8 mouse cellular contexts compared by ENCODE assay signal in the genomic region with DNA sequence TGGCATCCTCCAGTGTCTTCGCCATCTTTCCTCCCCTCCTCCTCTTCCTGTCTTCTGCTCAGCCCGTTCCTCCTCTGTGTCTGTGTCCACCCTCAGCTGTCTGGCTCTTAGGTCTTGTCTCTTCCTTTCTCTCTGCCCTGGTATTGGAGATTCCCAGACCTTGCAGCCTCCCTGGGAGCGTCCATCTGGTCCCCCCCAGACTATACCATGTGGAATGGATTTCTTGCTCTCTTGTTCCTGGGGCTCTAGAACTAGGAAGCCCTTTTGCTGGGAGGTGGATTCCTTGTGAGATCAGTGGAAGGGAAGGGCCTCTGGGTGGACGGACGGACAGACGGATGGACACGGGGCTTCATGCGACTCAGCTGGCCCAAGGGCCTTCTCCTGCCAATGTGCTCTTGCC. TPM values are rescaled to one million over a fixed set of nuclear protein-coding genes. Genes with fewer than 3 reads are reported as not detected.
DNase-seq lines count a peak whose midpoint lies in the region; ATAC-seq and TF ChIP-seq lines count a peak whose summit lies in the region.
"Had no signal": no experiment of that assay in that cellular context is flagged by ENCODE, and none has a peak within 500 bp of the region (broad histone marks: within the 10 kb centered on the region; RNA-seq: fewer than 3 reads in every experiment).

No protein-coding gene starts in this region.

- peak overlapping the region; percentile 94 for H3K4me3 ChIP-seq in layer of hippocampus, adult 2 months
- no peak overlapping the region for H3K4me3 ChIP-seq in embryonic facial prominence, embryonic 14.5 days (ENCODE audit: low read depth, low read length)
- no peak overlapping the region for H3K4me3 ChIP-seq in hindbrain, embryonic 16.5 days (ENCODE audit: low read length)
- H3K4me3 ChIP-seq in neural tube, embryonic 13.5 days = peak overlapping the region; percentile 97

- H3K27me3 ChIP-seq in embryonic facial prominence, embryonic 14.5 days (replicated peaks; ENCODE audit: control insufficient read depth, insufficient read depth, low read length) = no peaks in the 10 kb centered on the region
- no peaks in the 10 kb centered on the region for H3K27me3 ChIP-seq in hindbrain, embryonic 16.5 days (replicated peaks; ENCODE audit: control insufficient read depth, insufficient read depth, low read length)
- no peaks in the 10 kb centered on the region for H3K27me3 ChIP-seq in neural tube, embryonic 13.5 days

- 80% methylated on average over 8 of the region's 8 CpGs for WGBS in embryonic facial prominence, embryonic 14.5 days
- 80% methylated on average over 8 of the region's 8 CpGs for WGBS in hindbrain, embryonic 16.5 days
- 86% methylated on average over 8 of the region's 8 CpGs for WGBS in neural tube, embryonic 13.5 days

- no peak for ATAC-seq in embryonic facial prominence, embryonic 14.5 days (ENCODE audit: low read depth)
- ATAC-seq in hindbrain, embryonic 16.5 days = no peak
- no peak for ATAC-seq in neural tube, embryonic 13.5 days (ENCODE audit: low read depth)

- H3K36me3 ChIP-seq in embryonic facial prominence, embryonic 14.5 days (ENCODE audit: control insufficient read depth, insufficient read depth, low read length) = peaks cover 49% of the 10 kb centered on the region
- peaks cover 12% of the 10 kb centered on the region for H3K36me3 ChIP-seq in hindbrain, embryonic 16.5 days (ENCODE audit: control insufficient read depth, insufficient read depth, low read length)
- peaks cover 52% of the 10 kb centered on the region for H3K36me3 ChIP-seq in neural tube, embryonic 13.5 days

- no peaks in the 10 kb centered on the region for H3K9me3 ChIP-seq in embryonic facial prominence, embryonic 14.5 days (ENCODE audit: control insufficient read depth, low read length)
- no peaks in the 10 kb centered on the region for H3K9me3 ChIP-seq in hindbrain, embryonic 16.5 days (ENCODE audit: control insufficient read depth, low read length)
- H3K9me3 ChIP-seq in neural tube, embryonic 13.5 days = no peaks in the 10 kb centered on the region

- H3K9ac ChIP-seq in embryonic facial prominence, embryonic 14.5 days (ENCODE audit: low read depth, low read length) = no peak overlapping the region
- H3K9ac ChIP-seq in hindbrain, embryonic 16.5 days (ENCODE audit: low read depth, low read length) = no peak overlapping the region
- H3K9ac ChIP-seq in neural tube, embryonic 13.5 days = peak overlapping the region; percentile 99

- H3K4me2 ChIP-seq in embryonic facial prominence, embryonic 14.5 days (ENCODE audit: low read depth, low read length) = peak overlapping the region; percentile 96; the same call in 1 of the 2 replicates
- H3K4me2 ChIP-seq in hindbrain, embryonic 16.5 days (ENCODE audit: low read length) = peak overlapping the region; percentile 96
- peak overlapping the region; percentile 99 for H3K4me2 ChIP-seq in neural tube, embryonic 13.5 days

- H3K4me1 ChIP-seq in embryonic facial prominence, embryonic 14.5 days (ENCODE audit: control insufficient read depth, insufficient read depth, low read length) = peaks cover 29% of the 10 kb centered on the region
- peaks cover 50% of the 10 kb centered on the region for H3K4me1 ChIP-seq in hindbrain, embryonic 16.5 days (ENCODE audit: control insufficient read depth, insufficient read depth, low read depth, low read length)
- H3K4me1 ChIP-seq in neural tube, embryonic 13.5 days (replicated peaks) = peaks cover 91% of the 10 kb centered on the region

- DNase-seq in layer of hippocampus, adult 2 months (ENCODE audit: low spot score in 2 of 2) = no peak
- no peak for DNase-seq in layer of hippocampus, postnatal 36 days
- no peak for DNase-seq in embryonic facial prominence, embryonic 14.5 days (ENCODE audit: low spot score)
- no peak for DNase-seq in right cerebral cortex, adult 18-20 months
- no peak for DNase-seq in spleen, adult 12 weeks (ENCODE audit: low spot score)

- peak overlapping the region; percentile 100 for H3K27ac ChIP-seq in layer of hippocampus, adult 2 months
- no peak overlapping the region for H3K27ac ChIP-seq in embryonic facial prominence, embryonic 14.5 days (replicated peaks; ENCODE audit: low read depth, low read length)
- H3K27ac ChIP-seq in hindbrain, embryonic 16.5 days (ENCODE audit: low read depth, low read length) = no peak overlapping the region; the same call in 1 of the 2 replicates
- no peak overlapping the region for H3K27ac ChIP-seq in neural tube, embryonic 13.5 days (replicated peaks)

- TF ChIP-seq CTCF in layer of hippocampus, adult 2 months (conservative IDR thresholded peaks at IDR 0.05) = no peak

RNA-seq across cellular contexts. Expression of gene Ppp1r9b, which starts 5.3 kb away (rescaled TPM):
- 100 to 1,000 TPM; 967 to 974 TPM for total RNA-seq in layer of hippocampus, adult 2 months (2021)
- total RNA-seq in layer of hippocampus, postnatal 36 days (2021) = 100 to 1,000 TPM; 931 to 932 TPM
- 16.0 and 16.1 TPM in 2 replicates for polyA plus RNA-seq in embryonic facial prominence, embryonic 14.5 days (2014; fragmentation: Nextera tagmentation; extraction: Ambion mirVana)
- polyA plus RNA-seq in hindbrain, embryonic 16.5 days (2015; fragmentation: Nextera tagmentation; extraction: Ambion mirVana) = 17.8 and 18.8 TPM in 2 replicates
- polyA plus RNA-seq in neural tube, embryonic 13.5 days (2015; fragmentation: Nextera tagmentation; extraction: Ambion mirVana) = 18.0 and 19.3 TPM in 2 replicates

RNA-seq across cellular contexts. Expression of gene Samd14, which starts 13.6 kb away (rescaled TPM):
- total RNA-seq in layer of hippocampus, adult 2 months (2021) = 10 to 100 TPM; 38.9 to 40.8 TPM
- total RNA-seq in layer of hippocampus, postnatal 36 days (2021) = 10 to 100 TPM; 43.3 to 46.5 TPM
- polyA plus RNA-seq in embryonic facial prominence, embryonic 14.5 days (2014; fragmentation: Nextera tagmentation; extraction: Ambion mirVana) = 21.9 and 29.0 TPM in 2 replicates
- 160 and 181 TPM in 2 replicates for polyA plus RNA-seq in hindbrain, embryonic 16.5 days (2015; fragmentation: Nextera tagmentation; extraction: Ambion mirVana)
- 133 and 151 TPM in 2 replicates for polyA plus RNA-seq in neural tube, embryonic 13.5 days (2015; fragmentation: Nextera tagmentation; extraction: Ambion mirVana)

RNA-seq across cellular contexts. Expression of gene Sgca, which starts 20.0 kb away (rescaled TPM):
- under 1 TPM in 1 of 2 experiments, not detected in 1; 0.44 TPM for total RNA-seq in layer of hippocampus, adult 2 months (2021)
- total RNA-seq in layer of hippocampus, postnatal 36 days (2021) = under 1 TPM in 1 of 2 experiments, not detected in 1; 0.48 TPM
- polyA plus RNA-seq in embryonic facial prominence, embryonic 14.5 days (2014; fragmentation: Nextera tagmentation; extraction: Ambion mirVana) = 18.6 and 19.5 TPM in 2 replicates
- 0.24 and 1.3 TPM in 2 replicates for polyA plus RNA-seq in hindbrain, embryonic 16.5 days (2015; fragmentation: Nextera tagmentation; extraction: Ambion mirVana)
- 1.8 TPM in 1 of 2 replicates, not detected in the other for polyA plus RNA-seq in neural tube, embryonic 13.5 days (2015; fragmentation: Nextera tagmentation; extraction: Ambion mirVana)

RNA-seq across cellular contexts. Expression of gene Hils1, which starts 28.7 kb away (rescaled TPM):
- total RNA-seq in layer of hippocampus, adult 2 months (2021) = not detected
- not detected for total RNA-seq in layer of hippocampus, postnatal 36 days (2021)
- 0.25 and 0.61 TPM in 2 replicates for polyA plus RNA-seq in embryonic facial prominence, embryonic 14.5 days (2014; fragmentation: Nextera tagmentation; extraction: Ambion mirVana)
- not detected in 2 replicates for polyA plus RNA-seq in hindbrain, embryonic 16.5 days (2015; fragmentation: Nextera tagmentation; extraction: Ambion mirVana)
- not detected in 2 replicates for polyA plus RNA-seq in neural tube, embryonic 13.5 days (2015; fragmentation: Nextera tagmentation; extraction: Ambion mirVana)
- polyA plus RNA-seq: heart, postnatal 0 days had no signal

RNA-seq across cellular contexts. Expression of gene Pdk2, which starts 45.1 kb away (rescaled TPM):
- total RNA-seq in layer of hippocampus, adult 2 months (2021) = 100 to 1,000 TPM; 133 TPM
- total RNA-seq in layer of hippocampus, postnatal 36 days (2021) = 100 to 1,000 TPM; 118 to 121 TPM
- polyA plus RNA-seq in embryonic facial prominence, embryonic 14.5 days (2014; fragmentation: Nextera tagmentation; extraction: Ambion mirVana) = 37.8 and 41.6 TPM in 2 replicates
- 34.6 and 42.1 TPM in 2 replicates for polyA plus RNA-seq in hindbrain, embryonic 16.5 days (2015; fragmentation: Nextera tagmentation; extraction: Ambion mirVana)
- 26.2 and 27.6 TPM in 2 replicates for polyA plus RNA-seq in neural tube, embryonic 13.5 days (2015; fragmentation: Nextera tagmentation; extraction: Ambion mirVana)

Comparison
In these comparisons a context has a peak if more than half of its experiments do, and no peak if none do; other contexts are left out.
1. H3K4me3 ChIP-seq: peak in layer of hippocampus, adult 2 months (single experiment) and neural tube, embryonic 13.5 days (single experiment); none in embryonic facial prominence, embryonic 14.5 days (single experiment) and hindbrain, embryonic 16.5 days (single experiment).
2. Peak in every context shown above with its lines, with median percentiles within 50 percentile points of each other: H3K4me2 ChIP-seq.